Mouse (Mus musculus): ENCODE measurements around the gene Hist1h4b. TPM values are rescaled to one million over a fixed set of nuclear protein-coding genes. Genes with fewer than 3 reads are reported as not detected.
"Not testable (repeated sequence)": the region's sequence is repeated elsewhere in the genome, so short reads cannot be mapped to it uniquely, and the experiment has no call there.

Gene Hist1h4b
- polyA plus RNA-seq, 1 experiment, result 16.8 TPM

GRCm38 (mm10) chr13:23750839-23751477, 5.9 kb upstream of the Hist1h4b start, which contains the start of gene Hist1h2ab:
TSS of gene Hist1h2ab (plus strand) at chr13:23751126.
- Histone ChIP-seq H3ac (ENCODE audit: control insufficient read depth, insufficient read length, low read depth) (peak within 1 kb of the TSS; percentile 67), H3K4me3 (ENCODE audit: insufficient read depth, poor library complexity, severe bottlenecking) (peak within 1 kb of the TSS; percentile 14)
- TF ChIP-seq CEBPB (IDR thresholded peaks at IDR 0.05; ENCODE audit: low read depth), result peak; percentile 10
- not testable (repeated sequence) for H3K27me3 ChIP-seq (ENCODE audit: control insufficient read depth, insufficient read depth, insufficient read length); H3K79me2 ChIP-seq (ENCODE audit: control insufficient read depth, insufficient read depth); H3K79me3 ChIP-seq (ENCODE audit: low read depth); H3K36me3 ChIP-seq (ENCODE audit: control insufficient read depth, insufficient read depth)

GRCm38 (mm10) chr13:23751478-23751956, 5.3 kb upstream of the Hist1h4b start:
- Histone ChIP-seq H3K36me3 (ENCODE audit: control insufficient read depth, insufficient read depth) (no peaks in the 10 kb centered on the region), H3K79me3 (ENCODE audit: low read depth) (no peaks in the 10 kb centered on the region), H3K27me3 (ENCODE audit: control insufficient read depth, insufficient read depth, insufficient read length) (no peaks in the 10 kb centered on the region), H3K79me2 (ENCODE audit: control insufficient read depth, insufficient read depth) (no peaks in the 10 kb centered on the region), H3K4me3 (ENCODE audit: insufficient read depth, poor library complexity, severe bottlenecking) (peak overlapping the region; percentile 14), H3ac (ENCODE audit: control insufficient read depth, insufficient read length, low read depth) (peak overlapping the region; percentile 67)
- TF ChIP-seq USF1 (IDR thresholded peaks at IDR 0.05; ENCODE audit: low read depth) (no peak), MYOG (IDR thresholded peaks at IDR 0.05; ENCODE audit: control insufficient read depth, extremely low read depth, insufficient read length) (no peak), CEBPB (IDR thresholded peaks at IDR 0.05; ENCODE audit: low read depth) (no peak), FOSL1 (IDR thresholded peaks at IDR 0.05; ENCODE audit: insufficient read depth, low read length, poor library complexity, severe bottlenecking) (no peak), MYOD1 (IDR thresholded peaks at IDR 0.05; ENCODE audit: control insufficient read depth, insufficient read length, low read depth) (no peak), CTCF (IDR thresholded peaks at IDR 0.05; ENCODE audit: control insufficient read depth, insufficient read depth, insufficient read length) (no peak), MAX (IDR thresholded peaks at IDR 0.05) (no peak)

- Histone ChIP-seq H3K4me3 (ENCODE audit: insufficient read depth, poor library complexity, severe bottlenecking) (peak within 1 kb of the TSS; percentile 14), H3ac (ENCODE audit: control insufficient read depth, insufficient read length, low read depth) (peak within 1 kb of the TSS; percentile 67)
- H3K79me3 ChIP-seq (ENCODE audit: low read depth); H3K36me3 ChIP-seq (ENCODE audit: control insufficient read depth, insufficient read depth); H3K79me2 ChIP-seq (ENCODE audit: control insufficient read depth, insufficient read depth); H3K27me3 ChIP-seq (ENCODE audit: control insufficient read depth, insufficient read depth, insufficient read length): not testable (repeated sequence)
These were observed 4.6 kb upstream of the Hist1h4b start, which contains the start of gene Hist1h3b for GRCm38 (mm10) chr13:23752067-23752741. TSS of gene Hist1h3b (plus strand) at chr13:23752267.

GRCm38 (mm10) chr13:23752742-23753172, 4.1 kb upstream of the Hist1h4b start:
- TF ChIP-seq MYOG (IDR thresholded peaks at IDR 0.05; ENCODE audit: control insufficient read depth, extremely low read depth, insufficient read length) (no peak), FOSL1 (IDR thresholded peaks at IDR 0.05; ENCODE audit: insufficient read depth, low read length, poor library complexity, severe bottlenecking) (no peak), CTCF (IDR thresholded peaks at IDR 0.05; ENCODE audit: control insufficient read depth, insufficient read depth, insufficient read length) (no peak), MYOD1 (IDR thresholded peaks at IDR 0.05; ENCODE audit: control insufficient read depth, insufficient read length, low read depth) (no peak), USF1 (IDR thresholded peaks at IDR 0.05; ENCODE audit: low read depth) (no peak), MAX (IDR thresholded peaks at IDR 0.05) (no peak), CEBPB (IDR thresholded peaks at IDR 0.05; ENCODE audit: low read depth) (no peak)
- no peaks in the 10 kb centered on the region for H3K27me3 ChIP-seq (ENCODE audit: control insufficient read depth, insufficient read depth, insufficient read length)
- H3K4me3 ChIP-seq (ENCODE audit: insufficient read depth, poor library complexity, severe bottlenecking), result peak overlapping the region; percentile 7
- H3K79me3 ChIP-seq (ENCODE audit: low read depth), result no peaks in the 10 kb centered on the region
- H3ac ChIP-seq (ENCODE audit: control insufficient read depth, insufficient read length, low read depth), result peak overlapping the region; percentile 59
- H3K36me3 ChIP-seq (ENCODE audit: control insufficient read depth, insufficient read depth), result no peaks in the 10 kb centered on the region
- no peaks in the 10 kb centered on the region for H3K79me2 ChIP-seq (ENCODE audit: control insufficient read depth, insufficient read depth)

GRCm38 (mm10) chr13:23753314-23754078, 3.3 kb upstream of the Hist1h4b start:
- Histone ChIP-seq H3K79me2 (ENCODE audit: control insufficient read depth, insufficient read depth) (no peaks in the 10 kb centered on the region), H3K36me3 (ENCODE audit: control insufficient read depth, insufficient read depth) (no peaks in the 10 kb centered on the region), H3K79me3 (ENCODE audit: low read depth) (no peaks in the 10 kb centered on the region), H3K4me3 (ENCODE audit: insufficient read depth, poor library complexity, severe bottlenecking) (no peak overlapping the region), H3K27me3 (ENCODE audit: control insufficient read depth, insufficient read depth, insufficient read length) (no peaks in the 10 kb centered on the region), H3ac (ENCODE audit: control insufficient read depth, insufficient read length, low read depth) (peak overlapping the region; percentile 24)
- TF ChIP-seq MAX (IDR thresholded peaks at IDR 0.05) (no peak), CEBPB (IDR thresholded peaks at IDR 0.05; ENCODE audit: low read depth) (no peak)

- Histone ChIP-seq H3ac (ENCODE audit: control insufficient read depth, insufficient read length, low read depth) (no peak overlapping the region), H3K79me2 (ENCODE audit: control insufficient read depth, insufficient read depth) (no peaks in the 10 kb centered on the region), H3K27me3 (ENCODE audit: control insufficient read depth, insufficient read depth, insufficient read length) (no peaks in the 10 kb centered on the region), H3K36me3 (ENCODE audit: control insufficient read depth, insufficient read depth) (no peaks in the 10 kb centered on the region), H3K4me3 (ENCODE audit: insufficient read depth, poor library complexity, severe bottlenecking) (no peak overlapping the region), H3K79me3 (ENCODE audit: low read depth) (no peaks in the 10 kb centered on the region)
- TF ChIP-seq FOSL1 (IDR thresholded peaks at IDR 0.05; ENCODE audit: insufficient read depth, low read length, poor library complexity, severe bottlenecking) (no peak), MAX (IDR thresholded peaks at IDR 0.05) (no peak), USF1 (IDR thresholded peaks at IDR 0.05; ENCODE audit: low read depth) (no peak), MYOD1 (IDR thresholded peaks at IDR 0.05; ENCODE audit: control insufficient read depth, insufficient read length, low read depth) (no peak), CEBPB (IDR thresholded peaks at IDR 0.05; ENCODE audit: low read depth) (no peak), CTCF (IDR thresholded peaks at IDR 0.05; ENCODE audit: control insufficient read depth, insufficient read depth, insufficient read length) (no peak), MYOG (IDR thresholded peaks at IDR 0.05; ENCODE audit: control insufficient read depth, extremely low read depth, insufficient read length) (no peak)
These were observed 1.8 kb upstream of the Hist1h4b start for GRCm38 (mm10) chr13:23755000-23755399.

All from C2C12 (cell line).